Mouse (Mus musculus) stomach, embryonic 16.5 days (tissue): ENCODE data around the gene Tmc6. TPM values are rescaled to one million over a fixed set of nuclear protein-coding genes. Genes with fewer than 3 reads are reported as not detected.
"Not testable (repeated sequence)": the region's sequence is repeated elsewhere in the genome, so short reads cannot be mapped to it uniquely, and the experiment has no call there.

ENCODE experiments used
- ATAC-seq: fragments of 200-750 bp; cut with Nextera tagmentation; 2 replicates; pipeline ENCODE4 v1.8.0; 2017; ENCODE audit warnings: moderate number of reproducible peaks, moderate TSS enrichment; ENCODE audit not compliant: insufficient read depth, low FRiP score
- H3K27ac ChIP-seq: fragments of 300-500 bp; sonication (generic); 2 replicates; pipeline ENCODE4 v1.5.1; 2014; ENCODE audit warnings: low read length
- H3K27me3 ChIP-seq: fragments of 300-500 bp; sonication (generic); 2 replicates; pipeline ENCODE4 v1.6.1; 2014; ENCODE audit warnings: low read length, control low read depth, mixed read lengths; ENCODE audit not compliant: control insufficient read depth, insufficient read depth
- H3K36me3 ChIP-seq: fragments of 300-500 bp; sonication (generic); 2 replicates; pipeline ENCODE4 v1.6.1; 2014; ENCODE audit warnings: low read length; ENCODE audit not compliant: control insufficient read depth, insufficient read depth
- H3K4me1 ChIP-seq: fragments of 300-500 bp; sonication (generic); 2 replicates; pipeline ENCODE4 v1.6.1; 2014; ENCODE audit warnings: low read length, control low read depth, mixed read lengths; ENCODE audit not compliant: control insufficient read depth, insufficient read depth
- H3K4me2 ChIP-seq: fragments of 300-500 bp; sonication (generic); 2 replicates; pipeline ENCODE4 v1.6.1; 2014; ENCODE audit warnings: low read depth, low read length, mixed read lengths
- H3K4me3 ChIP-seq: fragments of 300-500 bp; sonication (generic); replicated peaks from 2 replicates; pipeline ENCODE4 v1.5.1; 2014; ENCODE audit warnings: mild to moderate bottlenecking, low read length
- H3K9ac ChIP-seq: fragments of 300-500 bp; sonication (generic); 2 replicates; pipeline ENCODE4 v1.6.1; 2014; ENCODE audit warnings: low read length
- H3K9me3 ChIP-seq: fragments of 300-500 bp; sonication (generic); replicated peaks from 2 replicates; pipeline ENCODE4 v1.6.1; 2016; ENCODE audit warnings: low read length, control low read depth; ENCODE audit not compliant: control insufficient read depth
- WGBS: fragments of 180-500 bp; shearing (Covaris S2); extraction: QIAGEN DNeasy Blood & Tissue Kit; methylation state at CpG from one replicate; pipeline ENCODE4 v1.1.7; 2014; 5-methylcytosine and 5-hydroxymethylcytosine counted together
- polyA plus RNA-seq: library from polyadenylated mRNA; unstranded; fragments of >200 nt; fragmentation: Nextera tagmentation; extraction: Ambion mirVana; gene quantifications from 2 replicates; pipeline ENCODE4 v1.2.1, GENCODE M21; 2015

Tmc6 gene
- polyA plus RNA-seq, 1 experiment from 2014 or later, result 31.6 TPM

DNA sequence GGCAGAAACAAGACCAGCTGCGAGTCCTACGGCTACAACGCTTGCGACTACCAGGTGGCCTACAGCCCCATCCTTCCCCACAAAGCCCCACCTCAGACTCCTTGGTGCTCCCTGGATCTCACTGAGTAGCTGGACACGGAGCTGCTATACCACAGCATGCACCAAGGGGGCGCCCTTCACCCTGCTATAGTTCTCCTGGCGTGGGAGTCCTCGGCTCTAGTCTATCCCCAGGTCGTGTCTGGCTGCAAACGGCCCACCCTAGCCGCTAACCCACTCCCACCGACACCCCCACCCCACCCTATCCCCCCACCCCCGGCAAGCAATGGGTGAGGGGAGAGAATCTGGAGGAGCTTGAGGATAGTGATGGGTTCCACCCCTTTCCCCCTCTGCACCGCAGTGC lies 8.3 kb upstream of the Tmc6 start:
- H3K36me3 ChIP-seq, result no peaks in the 10 kb centered on the region
- H3K27me3 ChIP-seq, result no peaks in the 10 kb centered on the region
- 4% methylated on average over 14 of the region's 14 CpGs for WGBS
- peak overlapping the region; percentile 69 for H3K4me2 ChIP-seq
- H3K4me1 ChIP-seq, result peaks cover 17% of the 10 kb centered on the region
- peak overlapping the region; percentile 76 for H3K27ac ChIP-seq
- peak; percentile 41 for ATAC-seq
- no peaks in the 10 kb centered on the region for H3K9me3 ChIP-seq
- peak overlapping the region; percentile 70 for H3K9ac ChIP-seq
- peak overlapping the region; percentile 33 for H3K4me3 ChIP-seq

GRCm38 (mm10) chr11:117788481-117788880 lies 6.5 kb upstream of the Tmc6 start:
- not testable (repeated sequence) for H3K4me3 ChIP-seq, H3K9me3 ChIP-seq, H3K4me2 ChIP-seq, H3K27ac ChIP-seq, H3K9ac ChIP-seq, H3K36me3 ChIP-seq, H3K27me3 ChIP-seq, ATAC-seq
- peaks cover 19% of the 10 kb centered on the region for H3K4me1 ChIP-seq
- WGBS, result 67% methylated on average over 7 of the region's 7 CpGs

- WGBS, result 15% methylated on average over 10 of the region's 10 CpGs
- no peak for ATAC-seq
Measured at GRCm38 (mm10) chr11:117786294-117786693, 4.3 kb upstream of the Tmc6 start.

DNA sequence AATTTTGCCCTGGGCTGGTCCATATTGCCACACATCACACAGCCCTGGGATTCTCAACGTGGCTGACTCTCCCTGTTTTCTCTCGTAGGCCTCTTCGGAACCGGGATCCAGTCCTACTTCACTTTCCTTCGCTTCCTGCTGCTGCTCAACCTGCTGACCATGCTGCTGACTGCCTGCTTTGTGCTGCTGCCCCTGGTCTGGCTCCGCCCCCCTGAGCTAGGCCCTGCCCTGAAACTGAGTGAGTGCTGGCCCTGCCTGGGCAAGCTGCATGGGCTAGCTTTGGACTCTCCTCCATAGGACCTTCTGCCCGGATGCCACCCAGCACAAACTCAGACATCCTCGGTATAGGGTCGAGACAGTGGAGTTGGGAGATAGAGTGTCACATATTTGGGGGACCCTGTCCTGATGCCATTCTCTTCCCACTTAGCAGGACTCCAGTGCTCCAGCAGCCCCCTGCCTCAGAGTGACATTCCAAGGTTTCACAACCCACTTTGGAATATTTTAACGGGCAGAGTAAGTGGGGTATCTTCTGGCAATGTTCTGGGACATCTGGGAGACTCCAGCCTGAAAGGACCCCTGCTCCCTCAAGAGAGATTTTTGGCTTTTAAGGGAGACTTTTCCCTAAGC lies 1.8 kb upstream of the Tmc6 start:
- ATAC-seq, result no peak
- Histone ChIP-seq H3K27me3 (no peaks in the 10 kb centered on the region), H3K4me1 (peaks cover 38% of the 10 kb centered on the region), H3K36me3 (no peaks in the 10 kb centered on the region), H3K9me3 (no peaks in the 10 kb centered on the region), H3K4me2 (peak overlapping the region; percentile 83), H3K4me3 (peak overlapping the region; percentile 29), H3K9ac (peak overlapping the region; percentile 54), H3K27ac (peak overlapping the region; percentile 14; the same call in 1 of the 2 replicates)
- 47% methylated on average over 10 of the region's 10 CpGs for WGBS

More at GRCm38 (mm10) chr11:117786294-117786693, 4.3 kb upstream of the Tmc6 start:
- H3K27ac ChIP-seq, result no peak overlapping the region
- H3K4me2 ChIP-seq, result no peak overlapping the region
- H3K27me3 ChIP-seq, result no peaks in the 10 kb centered on the region
- peaks cover 29% of the 10 kb centered on the region for H3K4me1 ChIP-seq
- no peaks in the 10 kb centered on the region for H3K36me3 ChIP-seq
- no peaks in the 10 kb centered on the region for H3K9me3 ChIP-seq
- no peak overlapping the region for H3K4me3 ChIP-seq
- H3K9ac ChIP-seq, result 0 out of 2 replicates have a peak overlapping the region, but pooled peaks have one; percentile 32

DNA sequence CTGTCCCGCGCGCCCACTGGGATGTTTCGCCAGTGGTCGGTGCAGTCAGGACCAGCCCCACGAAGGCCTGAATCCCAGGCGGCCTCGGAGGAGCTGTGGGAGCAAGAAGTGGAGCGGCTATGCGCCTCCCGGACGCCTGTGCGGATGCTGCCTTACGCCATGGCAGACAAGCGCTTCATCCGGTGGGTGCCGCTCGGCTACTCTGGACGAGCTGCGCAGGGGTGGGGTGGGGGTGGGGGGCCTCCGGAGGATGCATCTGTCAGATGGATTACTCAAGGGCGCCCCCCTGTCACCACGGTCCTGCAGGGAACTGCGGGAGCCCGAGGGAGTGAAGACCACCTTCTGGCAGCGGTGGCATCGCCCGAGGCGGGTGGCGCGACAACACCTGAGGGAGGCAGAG lies 1.1 kb upstream of the Tmc6 start:
- ATAC-seq, result no peak
- peak overlapping the region; percentile 83 for H3K4me2 ChIP-seq
- H3K9me3 ChIP-seq, result no peaks in the 10 kb centered on the region
- 7% methylated on average over 31 of the region's 31 CpGs for WGBS
- no peaks in the 10 kb centered on the region for H3K36me3 ChIP-seq
- peak overlapping the region; percentile 54 for H3K9ac ChIP-seq
- H3K27me3 ChIP-seq, result no peaks in the 10 kb centered on the region
- peak overlapping the region; percentile 29 for H3K4me3 ChIP-seq
- H3K4me1 ChIP-seq, result peaks cover 43% of the 10 kb centered on the region
- peak overlapping the region; percentile 97; the same call in 1 of the 2 replicates for H3K27ac ChIP-seq

DNA sequence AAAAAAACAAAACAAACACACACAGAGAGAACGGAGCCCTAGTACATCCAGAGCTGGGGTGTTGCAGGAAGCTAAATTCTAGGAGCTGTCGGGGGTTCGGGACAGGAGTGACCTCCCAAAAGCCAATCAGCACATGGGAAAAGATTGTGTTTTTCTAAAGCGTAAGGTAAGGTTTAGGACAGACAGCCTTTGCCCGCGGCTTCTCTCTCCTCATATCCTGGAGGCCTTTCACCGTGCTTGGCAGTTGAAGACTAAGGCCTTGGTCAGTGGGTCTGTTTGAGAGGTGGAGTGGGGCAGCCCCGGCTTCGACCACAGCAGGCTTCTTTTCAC lies 672 bp upstream of the Tmc6 start:
- H3K4me2 ChIP-seq, result peak overlapping the region; percentile 83
- peak overlapping the region; percentile 54 for H3K9ac ChIP-seq
- no peaks in the 10 kb centered on the region for H3K9me3 ChIP-seq
- 56% methylated on average over 9 of the region's 9 CpGs for WGBS
- H3K27ac ChIP-seq, result peak overlapping the region; percentile 97
- no peaks in the 10 kb centered on the region for H3K27me3 ChIP-seq
- H3K36me3 ChIP-seq, result no peaks in the 10 kb centered on the region
- peak overlapping the region; percentile 29 for H3K4me3 ChIP-seq
- ATAC-seq, result no peak
- peaks cover 43% of the 10 kb centered on the region for H3K4me1 ChIP-seq

GRCm38 (mm10) chr11:117781199-117781821 lies 688 bp downstream of the Tmc6 start:
- no peaks in the 10 kb centered on the region for H3K27me3 ChIP-seq
- H3K4me2 ChIP-seq, result peak overlapping the region; percentile 83
- peak overlapping the region; percentile 56 for H3K9ac ChIP-seq
- H3K27ac ChIP-seq, result peak overlapping the region; percentile 97
- H3K9me3 ChIP-seq, result no peaks in the 10 kb centered on the region
- WGBS, result 17% methylated on average over 18 of the region's 18 CpGs
- H3K4me1 ChIP-seq, result peaks cover 43% of the 10 kb centered on the region
- no peaks in the 10 kb centered on the region for H3K36me3 ChIP-seq
- ATAC-seq, result peak; percentile 3; the same call in 1 of the 2 replicates
- peak overlapping the region; percentile 61 for H3K4me3 ChIP-seq

- no peaks in the 10 kb centered on the region for H3K9me3 ChIP-seq
- peak overlapping the region; percentile 61 for H3K4me3 ChIP-seq
- H3K27ac ChIP-seq, result peak overlapping the region; percentile 97
- peak overlapping the region; percentile 82 for H3K9ac ChIP-seq
- ATAC-seq, result peak; percentile 84
- no peaks in the 10 kb centered on the region for H3K27me3 ChIP-seq
- no peaks in the 10 kb centered on the region for H3K36me3 ChIP-seq
- H3K4me1 ChIP-seq, result peaks cover 43% of the 10 kb centered on the region
- H3K4me2 ChIP-seq, result peak overlapping the region; percentile 83
- WGBS, result 3% methylated on average over 19 of the region's 19 CpGs
Measured at GRCm38 (mm10) chr11:117780582-117781111, 1.4 kb downstream of the Tmc6 start.

DNA sequence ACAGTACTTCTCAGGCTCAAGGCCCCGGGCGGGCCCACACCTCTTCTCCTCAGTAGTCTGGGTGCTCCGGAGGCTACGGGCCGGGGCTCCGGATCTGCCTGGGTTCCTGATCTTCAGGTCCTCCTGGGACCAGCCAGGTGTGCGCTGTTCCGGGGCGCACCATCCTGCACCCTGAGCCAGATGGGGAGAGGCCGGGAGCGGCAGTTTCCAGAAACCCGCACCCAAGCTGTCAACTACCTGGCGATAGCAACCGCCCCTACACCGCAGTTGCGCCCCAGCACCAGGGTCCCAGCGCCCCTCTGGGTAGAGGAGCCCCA lies 1.8 kb downstream of the Tmc6 start:
- peak overlapping the region; percentile 83 for H3K4me2 ChIP-seq
- peak; percentile 12; the same call in 1 of the 2 replicates for ATAC-seq
- no peaks in the 10 kb centered on the region for H3K27me3 ChIP-seq
- no peaks in the 10 kb centered on the region for H3K9me3 ChIP-seq
- H3K9ac ChIP-seq, result peak overlapping the region; percentile 82
- 4% methylated on average over 17 of the region's 17 CpGs for WGBS
- H3K36me3 ChIP-seq, result no peaks in the 10 kb centered on the region
- peak overlapping the region; percentile 61 for H3K4me3 ChIP-seq
- peaks cover 43% of the 10 kb centered on the region for H3K4me1 ChIP-seq
- H3K27ac ChIP-seq, result peak overlapping the region; percentile 97
